Comparison of ENCODE assay signal across 30 mouse cellular contexts in genomic region chr5:136687561-136687960, GRCm38 (mm10). TPM values are rescaled to one million over a fixed set of nuclear protein-coding genes. Genes with fewer than 3 reads are reported as not detected.
DNase-seq lines count a peak whose midpoint lies in the region; ATAC-seq lines count a peak whose summit lies in the region.
"Had no signal": no experiment of that assay in that cellular context is flagged by ENCODE, and none has a peak within 500 bp of the region (broad histone marks: within the 10 kb centered on the region; RNA-seq: fewer than 3 reads in every experiment).

No protein-coding gene starts in this region.

- no peak overlapping the region for H3K4me3 ChIP-seq in embryonic facial prominence, embryonic 14.5 days (ENCODE audit: low read depth, low read length)
- H3K4me3 ChIP-seq in embryonic facial prominence, embryonic 10.5 days = no peak overlapping the region
- no peak overlapping the region for H3K4me3 ChIP-seq in forebrain, embryonic 13.5 days
- H3K4me3 ChIP-seq: forebrain, embryonic 10.5 days; heart, adult 2 months; heart, embryonic 15.5 days; hindbrain, embryonic 13.5 days; limb, embryonic 13.5 days; liver, embryonic 12.5 days; midbrain, embryonic 10.5 days; neural tube, embryonic 15.5 days had no signal

- 57% methylated on average over 7 of the region's 7 CpGs for WGBS in embryonic facial prominence, embryonic 14.5 days
- WGBS in embryonic facial prominence, embryonic 10.5 days = 66% methylated on average over 7 of the region's 7 CpGs
- 77% methylated on average over 7 of the region's 7 CpGs for WGBS in forebrain, embryonic 13.5 days

- H3K27ac ChIP-seq in embryonic facial prominence, embryonic 14.5 days (replicated peaks; ENCODE audit: low read depth, low read length) = no peak overlapping the region
- H3K27ac ChIP-seq in embryonic facial prominence, embryonic 10.5 days (replicated peaks) = no peak overlapping the region
- no peak overlapping the region for H3K27ac ChIP-seq in forebrain, embryonic 13.5 days
- H3K27ac ChIP-seq: forebrain, embryonic 10.5 days; heart, adult 2 months; heart, embryonic 15.5 days; hindbrain, embryonic 13.5 days; kidney, postnatal 0 days; limb, embryonic 13.5 days; liver, embryonic 12.5 days; midbrain, embryonic 10.5 days; neural tube, embryonic 15.5 days had no signal

- intact Hi-C loops in left cerebral cortex, postnatal 4 days (cut with DNase I) = no loop called here

- peak; percentile 48 for DNase-seq in embryonic facial prominence, embryonic 14.5 days (ENCODE audit: low spot score)
- no peak for DNase-seq in embryonic facial prominence, embryonic 10.5 days (ENCODE audit: low spot score)
- DNase-seq in left cerebral cortex, postnatal 4 days = peak; percentile 49
- no peak for DNase-seq in left cerebral cortex, adult 18-20 months (ENCODE audit: low spot score in 2 of 2)
- DNase-seq in gastrocnemius, postnatal 10 days = peak; percentile 68
- DNase-seq in skeletal muscle tissue, adult 2 months (ENCODE audit: low read depth, low spot score) = peak; percentile 93
- DNase-seq: cerebellum, adult 9-10 months; forebrain, postnatal 0 days; kidney, adult 2 months; layer of hippocampus, postnatal 36 days; lung, adult 18-20 months; lung, postnatal 10 days; spleen, adult 18-20 months had no signal

- no peak overlapping the region for H3K4me2 ChIP-seq in embryonic facial prominence, embryonic 14.5 days (ENCODE audit: low read depth, low read length)
- no peak overlapping the region for H3K4me2 ChIP-seq in forebrain, embryonic 13.5 days
- H3K4me2 ChIP-seq: heart, embryonic 15.5 days; hindbrain, embryonic 13.5 days; limb, embryonic 13.5 days; liver, embryonic 12.5 days; neural tube, embryonic 15.5 days had no signal

- ATAC-seq in embryonic facial prominence, embryonic 14.5 days (ENCODE audit: low read depth) = no peak
- no peak for ATAC-seq in forebrain, embryonic 13.5 days
- ATAC-seq: activated CD4-positive, CD25-positive, alpha-beta regulatory T cell, adult 4 months; forebrain, postnatal 0 days; inflammation-experienced regulatory T-cells, adult 6 months; liver, embryonic 12.5 days had no signal

- no peaks in the 10 kb centered on the region for H3K27me3 ChIP-seq in embryonic facial prominence, embryonic 14.5 days (replicated peaks; ENCODE audit: control insufficient read depth, insufficient read depth, low read length)
- H3K27me3 ChIP-seq in embryonic facial prominence, embryonic 10.5 days (replicated peaks; ENCODE audit: low read depth, poor library complexity, severe bottlenecking) = no peaks in the 10 kb centered on the region
- H3K27me3 ChIP-seq in forebrain, embryonic 13.5 days = no peaks in the 10 kb centered on the region
- H3K27me3 ChIP-seq: hindbrain, embryonic 13.5 days; limb, embryonic 13.5 days; liver, embryonic 12.5 days; neural tube, embryonic 15.5 days had no signal

- no peaks in the 10 kb centered on the region for H3K4me1 ChIP-seq in embryonic facial prominence, embryonic 14.5 days (ENCODE audit: control insufficient read depth, insufficient read depth, low read length)
- H3K4me1 ChIP-seq in embryonic facial prominence, embryonic 10.5 days = peaks cover 2% of the 10 kb centered on the region; the same call in 1 of the 2 replicates
- H3K4me1 ChIP-seq in forebrain, embryonic 13.5 days = no peaks in the 10 kb centered on the region
- H3K4me1 ChIP-seq: forebrain, embryonic 10.5 days; heart, embryonic 15.5 days; hindbrain, embryonic 13.5 days; liver, embryonic 12.5 days; midbrain, embryonic 10.5 days; neural tube, embryonic 15.5 days had no signal

- H3K9ac ChIP-seq in embryonic facial prominence, embryonic 14.5 days (ENCODE audit: low read depth, low read length) = no peak overlapping the region
- H3K9ac ChIP-seq in forebrain, embryonic 13.5 days = no peak overlapping the region
- H3K9ac ChIP-seq: forebrain, postnatal 0 days; heart, embryonic 15.5 days; hindbrain, embryonic 13.5 days; limb, embryonic 13.5 days; liver, embryonic 12.5 days; neural tube, embryonic 15.5 days had no signal

- H3K36me3 ChIP-seq in embryonic facial prominence, embryonic 14.5 days (ENCODE audit: control insufficient read depth, insufficient read depth, low read length) = no peaks in the 10 kb centered on the region
- H3K36me3 ChIP-seq in embryonic facial prominence, embryonic 10.5 days (replicated peaks) = no peaks in the 10 kb centered on the region
- no peaks in the 10 kb centered on the region for H3K36me3 ChIP-seq in forebrain, embryonic 13.5 days (ENCODE audit: poor library complexity, severe bottlenecking)
- H3K36me3 ChIP-seq: forebrain, embryonic 10.5 days; heart, embryonic 15.5 days; hindbrain, embryonic 13.5 days; limb, embryonic 13.5 days; liver, embryonic 12.5 days; midbrain, embryonic 10.5 days; neural tube, embryonic 15.5 days had no signal

- H3K9me3 ChIP-seq in embryonic facial prominence, embryonic 14.5 days (ENCODE audit: control insufficient read depth, low read length) = no peaks in the 10 kb centered on the region
- no peaks in the 10 kb centered on the region for H3K9me3 ChIP-seq in embryonic facial prominence, embryonic 10.5 days
- no peaks in the 10 kb centered on the region for H3K9me3 ChIP-seq in forebrain, embryonic 13.5 days (replicated peaks)
- H3K9me3 ChIP-seq: forebrain, embryonic 10.5 days; heart, embryonic 15.5 days; hindbrain, embryonic 13.5 days; limb, embryonic 13.5 days; liver, embryonic 12.5 days; neural tube, embryonic 15.5 days had no signal

RNA-seq across cellular contexts. Expression of gene Myl10, which starts 5.4 kb away (rescaled TPM):
- not detected in 2 replicates for polyA plus RNA-seq in embryonic facial prominence, embryonic 14.5 days (2014; fragmentation: Nextera tagmentation; extraction: Ambion mirVana)
- polyA plus RNA-seq in embryonic facial prominence, embryonic 10.5 days (2016; fragmentation: Nextera tagmentation; extraction: Ambion mirVana) = not detected in 2 replicates
- total RNA-seq in left cerebral cortex, postnatal 4 days (2021) = not detected
- not detected for total RNA-seq in left cerebral cortex, adult 18-20 months (2021)
- 1 to 10 TPM; 3.1 to 7.2 TPM for total RNA-seq in gastrocnemius, postnatal 10 days (2021)
- not detected in 2 replicates for polyA plus RNA-seq in forebrain, embryonic 13.5 days (2015; fragmentation: Nextera tagmentation; extraction: Ambion mirVana)
- total RNA-seq: forebrain, postnatal 0 days; heart, adult 2 months; layer of hippocampus, adult 8-10 months; layer of hippocampus, postnatal 36 days; left cerebral cortex, postnatal 14 days; midbrain, postnatal 0 days had no signal
- polyA plus RNA-seq: brain, embryonic 14.5 days; forebrain, embryonic 10.5 days; forebrain, postnatal 0 days; heart, adult 2 months; hindbrain, embryonic 13.5 days; kidney, adult 2 months; kidney, postnatal 0 days; limb, embryonic 13.5 days; liver, embryonic 12.5 days; midbrain, embryonic 10.5 days; midbrain, postnatal 0 days; neural tube, embryonic 15.5 days; urinary bladder, adult 2 months had no signal

Comparison
In these comparisons a context has a peak if more than half of its experiments do, and no peak if none do; other contexts are left out.
1. DNase-seq: peak in embryonic facial prominence, embryonic 14.5 days (single experiment), left cerebral cortex, postnatal 4 days (single experiment), gastrocnemius, postnatal 10 days (single experiment) and skeletal muscle tissue, adult 2 months (single experiment); none in embryonic facial prominence, embryonic 10.5 days (single experiment) and left cerebral cortex, adult 18-20 months (0 of 2).
2. RNA of gene Myl10, which starts 5.4 kb away (total RNA-seq): 3.1 to 7.2 TPM in gastrocnemius, postnatal 10 days; not detected in left cerebral cortex, postnatal 4 days and not detected in left cerebral cortex, adult 18-20 months; every median in the first group is over 4 times any median in the second.